Mouse (Mus musculus) kidney, adult 11 months (tissue): ENCODE data around the gene Shcbp1.
A peak's percentile ranks its signal among the peaks of the same experiment; 100 is the strongest.
"Not testable (repeated sequence)": the region's sequence is repeated elsewhere in the genome, so short reads cannot be mapped to it uniquely, and the experiment has no call there.

Experiments used
- DNase-seq: peaks from one replicate; pipeline ENCODE4 v3.0.0; 2022

Shcbp1 gene

GRCm38 (mm10) chr8:4779254-4780055, at the start of gene Shcbp1:
TSS of gene Shcbp1 (minus strand) at chr8:4779567.
- peak; percentile 91 for DNase-seq

- DNase-seq: peak; percentile 5
These were observed 29.5 kb upstream of the Shcbp1 start for GRCm38 (mm10) chr8:4808831-4809230.

- peak; percentile 29 for DNase-seq
These were observed 21.3 kb upstream of the Shcbp1 start for GRCm38 (mm10) chr8:4800524-4801122.

GRCm38 (mm10) chr8:4778266-4778665, 1.1 kb downstream of the Shcbp1 start:
- DNase-seq: no peak

- DNase-seq: no peak
These were observed 14.6 kb downstream of the Shcbp1 start for GRCm38 (mm10) chr8:4764751-4765150.

GRCm38 (mm10) chr8:4753048-4753447, 26.3 kb downstream of the Shcbp1 start:
- no peak for DNase-seq

- DNase-seq: no peak
These were observed 48.4 kb downstream of the Shcbp1 start for GRCm38 (mm10) chr8:4730942-4731341.

GRCm38 (mm10) chr8:4715546-4715945, 63.8 kb downstream of the Shcbp1 start:
- peak; percentile 10 for DNase-seq

- not testable (repeated sequence) for DNase-seq
These were observed 71.0 kb downstream of the Shcbp1 start for GRCm38 (mm10) chr8:4708346-4708745.

GRCm38 (mm10) chr8:4707916-4708315, 71.5 kb downstream of the Shcbp1 start:
- peak; percentile 20 for DNase-seq

GRCm38 (mm10) chr8:4691634-4692033, 87.7 kb downstream of the Shcbp1 start:
- no peak for DNase-seq
